In genomic region chr11:106715066-106715465, GRCm38 (mm10) we compare ENCODE assay signal across 8 mouse cellular contexts. TPM values are rescaled to one million over a fixed set of nuclear protein-coding genes. Genes with fewer than 3 reads are reported as not detected.
DNase-seq lines count a peak whose midpoint lies in the region; ATAC-seq lines count a peak whose summit lies in the region.

No protein-coding gene starts in this region.

- no peak for ATAC-seq in intestine, embryonic 15.5 days
- no peak for ATAC-seq in liver, embryonic 15.5 days (ENCODE audit: insufficient read depth)

- WGBS in embryonic facial prominence, embryonic 10.5 days = 75% methylated on average over 6 of the region's 6 CpGs
- 61% methylated on average over 6 of the region's 6 CpGs for WGBS in intestine, embryonic 15.5 days
- 26% methylated on average over 6 of the region's 6 CpGs for WGBS in liver, embryonic 15.5 days (ENCODE audit: insufficient replicate concordance)

- peak; percentile 27 to 58 for DNase-seq in adrenal gland, adult (ENCODE audit: inconsistent age in 2 of 2, low spot score in 1 of 2)
- DNase-seq in adrenal gland, postnatal 4 days (ENCODE audit: low spot score in 2 of 2) = no peak
- peak; percentile 13 for DNase-seq in embryonic facial prominence, embryonic 10.5 days (ENCODE audit: low spot score)
- no peak for DNase-seq in thymus, postnatal 25 days
- DNase-seq in cerebellum, postnatal 25 days = no peak
- no peak for DNase-seq in layer of hippocampus, adult 11-12 months (ENCODE audit: low spot score)

- peak overlapping the region; percentile 25; the same call in 1 of the 2 replicates for H3K4me3 ChIP-seq in embryonic facial prominence, embryonic 10.5 days
- H3K4me3 ChIP-seq in intestine, embryonic 15.5 days (replicated peaks) = peak overlapping the region; percentile 8
- peak overlapping the region; percentile 23; the same call in 1 of the 2 replicates for H3K4me3 ChIP-seq in liver, embryonic 15.5 days (replicated peaks)

- no peak overlapping the region for H3K4me2 ChIP-seq in intestine, embryonic 15.5 days (replicated peaks)
- no peak overlapping the region for H3K4me2 ChIP-seq in liver, embryonic 15.5 days

- no peaks in the 10 kb centered on the region for H3K36me3 ChIP-seq in embryonic facial prominence, embryonic 10.5 days (replicated peaks)
- H3K36me3 ChIP-seq in intestine, embryonic 15.5 days = no peaks in the 10 kb centered on the region
- no peaks in the 10 kb centered on the region for H3K36me3 ChIP-seq in liver, embryonic 15.5 days (replicated peaks)

- H3K27ac ChIP-seq in embryonic facial prominence, embryonic 10.5 days (replicated peaks) = peak overlapping the region; percentile 69; the same call in 1 of the 2 replicates
- H3K27ac ChIP-seq in intestine, embryonic 15.5 days = peak overlapping the region; percentile 41; the same call in 1 of the 2 replicates
- peak overlapping the region; percentile 48; the same call in 1 of the 2 replicates for H3K27ac ChIP-seq in liver, embryonic 15.5 days (replicated peaks)

- H3K9ac ChIP-seq in intestine, embryonic 15.5 days = no peak overlapping the region
- H3K9ac ChIP-seq in liver, embryonic 15.5 days = no peak overlapping the region

- H3K27me3 ChIP-seq in embryonic facial prominence, embryonic 10.5 days (replicated peaks; ENCODE audit: low read depth, poor library complexity, severe bottlenecking) = no peaks in the 10 kb centered on the region
- no peaks in the 10 kb centered on the region for H3K27me3 ChIP-seq in intestine, embryonic 15.5 days (replicated peaks)
- no peaks in the 10 kb centered on the region for H3K27me3 ChIP-seq in liver, embryonic 15.5 days

- H3K9me3 ChIP-seq in embryonic facial prominence, embryonic 10.5 days = no peaks in the 10 kb centered on the region
- H3K9me3 ChIP-seq in intestine, embryonic 15.5 days = no peaks in the 10 kb centered on the region
- no peaks in the 10 kb centered on the region for H3K9me3 ChIP-seq in liver, embryonic 15.5 days (replicated peaks)

- peaks cover 24% of the 10 kb centered on the region for H3K4me1 ChIP-seq in embryonic facial prominence, embryonic 10.5 days
- no peaks in the 10 kb centered on the region for H3K4me1 ChIP-seq in intestine, embryonic 15.5 days (replicated peaks)
- H3K4me1 ChIP-seq in liver, embryonic 15.5 days (replicated peaks) = peaks cover 12% of the 10 kb centered on the region

RNA-seq across cellular contexts. Expression of gene Pecam1, which starts 35.4 kb away (rescaled TPM):
- 100 to 1,000 TPM; 110 to 113 TPM for total RNA-seq in adrenal gland, postnatal 4 days (2021)
- polyA plus RNA-seq in embryonic facial prominence, embryonic 10.5 days (2016; fragmentation: Nextera tagmentation; extraction: Ambion mirVana) = 17.3 and 20.8 TPM in 2 replicates
- 46.5 and 49.3 TPM in 2 replicates for polyA plus RNA-seq in intestine, embryonic 15.5 days (2015; fragmentation: Nextera tagmentation; extraction: Ambion mirVana)
- polyA plus RNA-seq in liver, embryonic 15.5 days (2015; fragmentation: Nextera tagmentation; extraction: Ambion mirVana) = 7.0 and 7.8 TPM in 2 replicates

RNA-seq across cellular contexts. Expression of gene Milr1, which starts 36.0 kb away (rescaled TPM):
- total RNA-seq in adrenal gland, postnatal 4 days (2021) = 1 to 10 TPM in 1 of 2 experiments, under 1 TPM in 1; 0.98 to 1.7 TPM
- polyA plus RNA-seq in embryonic facial prominence, embryonic 10.5 days (2016; fragmentation: Nextera tagmentation; extraction: Ambion mirVana) = 0.59 and 1.1 TPM in 2 replicates
- 2.0 TPM in 2 replicates for polyA plus RNA-seq in intestine, embryonic 15.5 days (2015; fragmentation: Nextera tagmentation; extraction: Ambion mirVana)
- polyA plus RNA-seq in liver, embryonic 15.5 days (2015; fragmentation: Nextera tagmentation; extraction: Ambion mirVana) = 2.8 and 3.2 TPM in 2 replicates

Comparison
In these comparisons a context has a peak if more than half of its experiments do, and no peak if none do; other contexts are left out.
1. DNase-seq: peak in adrenal gland, adult (2 of 2) and embryonic facial prominence, embryonic 10.5 days (single experiment); none in adrenal gland, postnatal 4 days (0 of 2), thymus, postnatal 25 days (single experiment), cerebellum, postnatal 25 days (0 of 2) and layer of hippocampus, adult 11-12 months (single experiment).
2. Peak in every context shown above with its lines, with median percentiles within 50 percentile points of each other: H3K27ac ChIP-seq and H3K4me3 ChIP-seq.